ENCODE assay signal across 10 mouse cellular contexts in the genomic region with DNA sequence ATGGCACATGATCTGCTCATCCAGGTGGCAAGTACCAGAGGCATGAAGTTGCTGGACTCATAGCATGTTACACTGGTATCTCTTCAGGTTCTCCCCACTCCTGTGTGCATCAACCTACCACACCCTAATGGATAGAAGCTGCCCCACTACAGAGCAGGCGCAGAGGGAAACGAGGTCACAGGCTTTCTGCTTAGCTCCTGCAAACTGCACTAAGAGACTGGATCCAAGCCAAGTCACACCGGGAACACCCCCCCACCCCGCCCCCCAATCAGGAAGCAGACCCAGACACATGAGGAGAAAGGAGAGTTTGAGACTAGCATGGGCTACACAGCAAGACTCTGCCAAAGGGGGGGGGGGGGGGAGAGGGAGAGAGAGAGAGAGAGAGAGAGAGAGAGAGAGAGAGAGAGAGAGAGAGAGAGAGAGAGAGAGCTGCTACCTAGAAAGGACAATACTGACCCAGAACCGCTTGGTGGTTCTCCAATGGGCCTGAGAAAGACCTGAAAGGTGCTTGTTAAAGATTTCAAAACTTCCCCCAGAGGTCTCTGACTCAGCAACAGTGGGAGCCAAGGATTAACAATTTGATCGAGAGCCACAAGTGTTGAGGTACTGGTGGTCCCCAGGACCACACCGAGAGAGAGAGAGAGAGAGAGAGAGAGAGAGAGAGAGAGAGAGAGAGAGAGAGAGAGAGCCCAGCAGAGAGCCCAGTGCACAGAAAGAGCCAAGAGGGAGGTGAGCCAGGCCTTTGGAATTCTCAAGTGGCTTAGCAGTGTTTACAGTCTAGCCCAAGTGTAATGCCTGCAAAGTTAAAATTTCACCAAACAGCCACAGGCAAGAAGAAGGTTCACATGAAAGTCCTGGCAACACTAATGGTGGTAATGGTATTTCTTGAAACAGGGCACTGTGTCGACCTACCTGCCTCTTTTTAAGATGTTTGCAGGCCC.
A peak's percentile ranks its signal among the peaks of the same experiment; 100 is the strongest.
DNase-seq lines count a peak whose midpoint lies in the region; ATAC-seq lines count a peak whose summit lies in the region.
"Had no signal": no experiment of that assay in that cellular context is flagged by ENCODE, and none has a peak within 500 bp of the region (broad histone marks: within the 10 kb centered on the region; RNA-seq: fewer than 3 reads in every experiment).

No protein-coding gene starts in this region.

- no peaks in the 10 kb centered on the region for H3K36me3 ChIP-seq in heart, embryonic 13.5 days
- H3K36me3 ChIP-seq in embryonic facial prominence, embryonic 10.5 days (replicated peaks) = 0 out of 2 replicates have a peak, but pooled peaks cover 2% of the 10 kb centered on the region
- no peaks in the 10 kb centered on the region for H3K36me3 ChIP-seq in kidney, embryonic 15.5 days
- no peaks in the 10 kb centered on the region for H3K36me3 ChIP-seq in midbrain, embryonic 11.5 days (ENCODE audit: control insufficient read depth, insufficient read depth, low read length)
- H3K36me3 ChIP-seq in hindbrain, embryonic 11.5 days (ENCODE audit: control insufficient read depth, insufficient read depth, low read length) = no peaks in the 10 kb centered on the region

- H3K4me3 ChIP-seq in heart, embryonic 13.5 days = no peak overlapping the region
- no peak overlapping the region for H3K4me3 ChIP-seq in embryonic facial prominence, embryonic 10.5 days
- H3K4me3 ChIP-seq in kidney, embryonic 15.5 days (replicated peaks) = no peak overlapping the region
- H3K4me3 ChIP-seq in midbrain, embryonic 11.5 days (ENCODE audit: low read depth, low read length) = no peak overlapping the region
- H3K4me3 ChIP-seq in hindbrain, embryonic 11.5 days (ENCODE audit: low read depth, low read length) = no peak overlapping the region
- H3K4me3 ChIP-seq: layer of hippocampus, adult 2 months had no signal

- DNase-seq in heart, adult 8-10 months (ENCODE audit: low spot score) = no peak
- DNase-seq in embryonic facial prominence, embryonic 10.5 days (ENCODE audit: low spot score) = no peak
- peak; percentile 71 for DNase-seq in lung, postnatal 25 days (ENCODE audit: low spot score)
- DNase-seq in midbrain, embryonic 11.5 days (ENCODE audit: low spot score, missing footprints) = no peak
- no peak for DNase-seq in hindbrain, embryonic 11.5 days (ENCODE audit: low spot score)
- no peak for DNase-seq in ovary, postnatal 14 days (ENCODE audit: low spot score)
- DNase-seq: right cerebral cortex, adult 18-20 months had no signal

- no peaks in the 10 kb centered on the region for H3K9me3 ChIP-seq in heart, embryonic 13.5 days
- H3K9me3 ChIP-seq in embryonic facial prominence, embryonic 10.5 days = no peaks in the 10 kb centered on the region
- no peaks in the 10 kb centered on the region for H3K9me3 ChIP-seq in kidney, embryonic 15.5 days (replicated peaks)
- no peaks in the 10 kb centered on the region for H3K9me3 ChIP-seq in midbrain, embryonic 11.5 days (ENCODE audit: control insufficient read depth, low read length)
- H3K9me3 ChIP-seq in hindbrain, embryonic 11.5 days (ENCODE audit: control insufficient read depth, low read length) = no peaks in the 10 kb centered on the region

- H3K4me1 ChIP-seq in heart, embryonic 13.5 days = peaks cover 40% of the 10 kb centered on the region
- peaks cover 28% of the 10 kb centered on the region for H3K4me1 ChIP-seq in embryonic facial prominence, embryonic 10.5 days
- H3K4me1 ChIP-seq in kidney, embryonic 15.5 days = peaks cover 19% of the 10 kb centered on the region
- H3K4me1 ChIP-seq in midbrain, embryonic 11.5 days (ENCODE audit: control insufficient read depth, insufficient read depth, low read length) = peaks cover 8% of the 10 kb centered on the region
- no peaks in the 10 kb centered on the region for H3K4me1 ChIP-seq in hindbrain, embryonic 11.5 days (replicated peaks; ENCODE audit: control insufficient read depth, insufficient read depth, low read length)

- ATAC-seq in heart, embryonic 13.5 days (ENCODE audit: extremely low read depth, insufficient number of reproducible peaks, low FRiP score, low TSS enrichment) = no peak
- peak; percentile 52; the same call in 1 of the 2 replicates for ATAC-seq in kidney, embryonic 15.5 days (replicated peaks; ENCODE audit: low FRiP score)
- ATAC-seq in midbrain, embryonic 11.5 days (ENCODE audit: low FRiP score) = no peak
- no peak for ATAC-seq in hindbrain, embryonic 11.5 days (ENCODE audit: low FRiP score)

- no peak overlapping the region for H3K9ac ChIP-seq in heart, embryonic 13.5 days
- H3K9ac ChIP-seq in kidney, embryonic 15.5 days = no peak overlapping the region
- no peak overlapping the region for H3K9ac ChIP-seq in midbrain, embryonic 11.5 days (ENCODE audit: low read length)
- no peak overlapping the region for H3K9ac ChIP-seq in hindbrain, embryonic 11.5 days (ENCODE audit: low read depth, low read length)

- H3K27ac ChIP-seq in heart, embryonic 13.5 days (replicated peaks) = peak overlapping the region; percentile 33; the same call in 1 of the 2 replicates
- H3K27ac ChIP-seq in embryonic facial prominence, embryonic 10.5 days (replicated peaks) = peak overlapping the region; percentile 63
- H3K27ac ChIP-seq in kidney, embryonic 15.5 days = 0 out of 2 replicates have a peak overlapping the region, but pooled peaks have one; percentile 22
- H3K27ac ChIP-seq in midbrain, embryonic 11.5 days (ENCODE audit: low read depth, low read length) = no peak overlapping the region
- H3K27ac ChIP-seq in hindbrain, embryonic 11.5 days (ENCODE audit: low read depth, low read length) = no peak overlapping the region
- H3K27ac ChIP-seq: layer of hippocampus, adult 2 months had no signal

- no peak overlapping the region for H3K4me2 ChIP-seq in heart, embryonic 13.5 days
- no peak overlapping the region for H3K4me2 ChIP-seq in kidney, embryonic 15.5 days
- no peak overlapping the region for H3K4me2 ChIP-seq in midbrain, embryonic 11.5 days
- H3K4me2 ChIP-seq in hindbrain, embryonic 11.5 days (replicated peaks; ENCODE audit: low read depth, low read length) = no peak overlapping the region

- WGBS in heart, embryonic 13.5 days = 38% methylated on average over 8 of the region's 8 CpGs
- WGBS in embryonic facial prominence, embryonic 10.5 days = 69% methylated on average over 8 of the region's 8 CpGs
- 51% methylated on average over 8 of the region's 8 CpGs for WGBS in kidney, embryonic 15.5 days
- WGBS in midbrain, embryonic 11.5 days = 61% methylated on average over 8 of the region's 8 CpGs
- 60% methylated on average over 8 of the region's 8 CpGs for WGBS in hindbrain, embryonic 11.5 days

- H3K27me3 ChIP-seq in heart, embryonic 13.5 days (replicated peaks) = no peaks in the 10 kb centered on the region
- no peaks in the 10 kb centered on the region for H3K27me3 ChIP-seq in embryonic facial prominence, embryonic 10.5 days (replicated peaks; ENCODE audit: low read depth, poor library complexity, severe bottlenecking)
- H3K27me3 ChIP-seq in kidney, embryonic 15.5 days = no peaks in the 10 kb centered on the region
- H3K27me3 ChIP-seq in midbrain, embryonic 11.5 days (ENCODE audit: control insufficient read depth, insufficient read depth, low read length) = no peaks in the 10 kb centered on the region
- no peaks in the 10 kb centered on the region for H3K27me3 ChIP-seq in hindbrain, embryonic 11.5 days (ENCODE audit: control insufficient read depth, insufficient read depth, low read length)

Comparison
In these comparisons a context has a peak if more than half of its experiments do, and no peak if none do; other contexts are left out.
1. H3K27ac ChIP-seq: peak in heart, embryonic 13.5 days (single experiment), embryonic facial prominence, embryonic 10.5 days (single experiment) and kidney, embryonic 15.5 days (single experiment); none in midbrain, embryonic 11.5 days (single experiment) and hindbrain, embryonic 11.5 days (single experiment).